Mouse (Mus musculus): ENCODE results near the gene Asna1.

DNA sequence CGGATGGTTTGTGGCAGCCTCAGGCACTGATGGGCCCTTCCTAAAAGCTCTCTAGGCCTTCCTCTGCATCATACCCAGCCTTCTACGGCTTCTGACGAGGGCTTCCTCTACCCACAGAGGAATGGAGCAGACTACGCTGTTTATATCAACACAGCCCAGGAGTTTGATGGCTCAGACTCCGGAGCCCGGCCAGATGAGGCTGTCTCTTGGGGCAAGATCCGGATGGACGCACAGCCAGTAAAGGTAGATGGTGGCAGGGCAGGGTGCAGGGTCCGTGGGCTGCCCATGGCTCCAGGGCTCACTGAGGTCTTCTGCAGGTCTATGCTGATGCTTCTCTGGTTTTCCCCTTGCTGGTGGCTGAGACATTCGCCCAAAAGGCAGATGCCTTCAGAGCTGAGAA is 49.5 kb upstream of the Asna1 start:
- TF ChIP-seq POLR2A (IDR thresholded peaks at IDR 0.05; ENCODE audit: extremely low read depth, insufficient read depth, low read length) (no peak), CTCF (IDR thresholded peaks at IDR 0.05; ENCODE audit: low read depth, low read length) (no peak)

Data from liver, adult 2 months (tissue).